Mouse (Mus musculus): Measurements from ENCODE around the gene Capza1. TPM values are rescaled to one million over a fixed set of nuclear protein-coding genes. Genes with fewer than 3 reads are reported as not detected.

Gene Capza1
- total RNA-seq, 2 experiments from 2014 or later: 88.8 to 93.1 TPM

DNA sequence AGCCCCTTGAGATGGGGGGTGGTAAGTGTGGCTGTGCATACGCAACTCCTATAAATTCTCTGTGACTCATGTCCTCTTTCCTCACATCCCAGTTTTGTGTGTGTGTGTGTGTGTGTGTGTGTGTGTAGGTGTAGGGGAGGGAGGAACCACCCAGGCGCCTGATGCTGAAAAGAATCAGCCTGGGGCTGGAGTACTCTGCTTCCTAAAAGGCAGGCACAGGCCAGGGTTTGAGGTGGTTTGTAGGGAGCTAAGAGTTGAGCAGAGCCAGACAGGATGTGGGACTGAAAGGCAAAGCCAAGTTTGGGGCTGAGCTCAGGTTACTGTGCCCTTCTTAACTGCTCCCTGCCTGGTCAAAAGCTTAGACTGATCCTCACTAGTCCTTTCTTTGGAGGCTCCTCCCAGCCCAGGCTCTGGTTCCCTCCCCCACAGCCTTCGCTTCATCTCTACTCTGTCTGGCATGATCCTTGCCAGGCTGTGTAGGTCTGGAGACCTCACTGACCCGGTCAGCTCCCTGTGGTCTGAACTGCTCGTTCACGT lies 73.8 kb downstream of the Capza1 start:
- DNase-seq (ENCODE audit: low spot score in 2 of 2): no peak

DNA sequence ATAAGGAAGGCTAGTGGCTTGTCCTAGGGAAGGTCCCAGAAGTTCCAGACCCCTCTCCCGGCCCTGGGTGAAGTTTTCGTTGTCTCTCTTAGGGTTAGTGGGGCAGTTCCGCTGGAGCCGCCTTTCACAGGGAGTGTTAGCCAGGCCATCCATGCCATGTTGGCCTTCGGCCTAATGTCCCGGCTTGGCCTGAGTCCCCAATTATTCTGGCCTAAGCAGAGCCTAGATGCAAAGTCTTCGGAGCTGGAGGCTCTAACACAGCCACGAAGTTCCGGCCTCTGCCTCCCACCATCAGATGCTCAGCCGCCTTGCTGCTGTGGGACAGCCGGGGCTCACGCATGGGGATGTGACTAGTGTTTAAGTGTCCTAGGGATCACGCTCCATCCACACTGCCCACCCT lies 74.5 kb downstream of the Capza1 start:
- DNase-seq (ENCODE audit: low spot score in 2 of 2): peak; percentile 30 to 55

DNA sequence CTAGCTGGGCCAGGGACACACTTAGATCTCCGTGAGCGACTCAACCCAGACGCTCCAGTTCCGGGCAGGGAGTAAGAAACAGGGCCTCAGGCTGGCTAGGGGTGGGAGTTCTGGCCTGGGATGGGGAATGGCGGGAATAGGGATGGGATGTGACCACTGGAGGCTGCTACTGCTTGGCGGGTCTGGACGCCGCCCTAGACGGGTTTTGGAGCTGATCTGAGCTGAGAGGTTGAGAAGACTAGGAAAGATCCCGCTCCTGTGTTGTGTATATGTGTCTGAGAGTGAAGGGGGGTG lies 75.0 kb downstream of the Capza1 start:
- peak in 1 of 2 experiments; percentile 26 for DNase-seq (ENCODE audit: low spot score in 2 of 2)

DNA sequence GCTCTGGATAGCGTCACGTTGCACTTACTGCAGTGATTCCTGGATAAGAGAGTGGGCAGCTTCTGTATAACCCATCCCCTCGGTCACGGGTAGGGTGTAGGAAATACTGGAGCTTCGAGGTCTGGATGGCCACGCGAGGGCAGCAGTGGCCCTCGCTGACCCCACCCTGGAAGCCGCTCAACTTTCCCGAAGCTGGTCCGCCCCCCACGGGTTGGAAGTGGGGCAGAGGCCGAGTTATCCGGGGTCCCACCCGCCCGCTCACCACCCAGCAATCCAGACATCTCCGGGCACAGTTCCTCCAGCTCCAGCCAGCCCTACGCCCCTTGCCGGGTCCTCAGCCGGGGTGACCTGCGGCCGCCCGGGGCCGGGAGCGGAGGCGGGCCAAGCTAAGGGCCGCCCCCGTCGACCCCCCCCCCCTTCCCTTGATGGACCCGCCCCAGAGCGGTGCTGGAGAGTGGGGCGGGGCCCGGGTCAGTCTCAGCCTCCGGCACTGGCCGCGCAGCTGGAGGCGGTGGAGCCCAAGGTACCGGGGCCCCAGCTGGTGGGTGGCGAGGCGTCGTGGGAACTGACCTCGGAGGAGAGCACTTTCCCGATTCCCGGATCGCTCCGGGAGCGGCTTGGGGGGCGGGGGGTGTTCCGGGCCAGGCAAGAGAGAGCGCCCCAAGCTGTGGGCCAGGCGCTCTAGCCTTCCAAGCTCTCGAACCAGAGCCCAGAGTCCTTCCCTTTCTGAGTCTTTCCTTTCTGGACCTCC lies 75.6 kb downstream of the Capza1 start:
- DNase-seq (ENCODE audit: low spot score in 2 of 2): peak; percentile 73 to 81

DNA sequence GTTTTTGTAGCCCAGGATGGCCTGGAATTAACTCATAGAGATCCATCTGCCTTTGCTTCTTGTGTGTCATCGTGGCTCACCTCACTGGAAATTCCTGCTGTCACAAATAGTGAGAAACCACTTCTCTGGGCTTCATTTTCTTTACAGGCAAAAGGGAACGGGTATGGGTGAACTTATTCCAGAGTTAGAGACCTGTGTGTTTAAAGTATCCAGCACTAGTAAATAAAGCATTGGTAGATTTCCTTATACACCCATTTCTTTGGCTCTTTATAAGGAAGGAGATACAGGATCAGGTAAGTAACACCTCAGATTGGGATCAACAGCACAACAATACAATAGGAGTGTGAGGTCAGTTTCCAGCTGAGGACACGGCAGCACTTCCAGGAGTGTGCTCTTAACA lies 76.2 kb downstream of the Capza1 start, which contains the start of gene Rhoc:
TSS of gene Rhoc (plus strand) at position 301 of the 400 bp plus-strand sequence.
- no peak for DNase-seq (ENCODE audit: low spot score in 2 of 2)

DNA sequence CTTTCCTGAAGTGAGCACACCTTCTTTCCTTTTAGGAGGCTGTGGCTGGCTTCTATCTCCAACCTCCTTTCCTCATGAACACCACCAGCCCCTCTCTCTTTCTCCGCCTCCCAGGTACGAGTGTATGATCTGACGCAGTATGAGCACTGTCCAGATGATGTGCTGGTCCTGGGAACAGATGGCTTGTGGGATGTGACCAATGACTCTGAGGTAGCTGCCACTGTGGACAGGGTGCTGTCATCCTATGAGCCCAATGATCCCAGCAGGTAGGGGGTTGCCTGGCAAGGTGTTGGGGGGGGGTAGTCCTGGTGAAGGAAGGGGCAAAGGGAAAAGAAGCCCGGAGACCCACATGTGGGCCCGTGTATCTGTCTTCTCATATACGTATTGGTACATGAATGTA lies 79.0 kb downstream of the Capza1 start:
- DNase-seq (ENCODE audit: low spot score in 2 of 2): no peak

DNA sequence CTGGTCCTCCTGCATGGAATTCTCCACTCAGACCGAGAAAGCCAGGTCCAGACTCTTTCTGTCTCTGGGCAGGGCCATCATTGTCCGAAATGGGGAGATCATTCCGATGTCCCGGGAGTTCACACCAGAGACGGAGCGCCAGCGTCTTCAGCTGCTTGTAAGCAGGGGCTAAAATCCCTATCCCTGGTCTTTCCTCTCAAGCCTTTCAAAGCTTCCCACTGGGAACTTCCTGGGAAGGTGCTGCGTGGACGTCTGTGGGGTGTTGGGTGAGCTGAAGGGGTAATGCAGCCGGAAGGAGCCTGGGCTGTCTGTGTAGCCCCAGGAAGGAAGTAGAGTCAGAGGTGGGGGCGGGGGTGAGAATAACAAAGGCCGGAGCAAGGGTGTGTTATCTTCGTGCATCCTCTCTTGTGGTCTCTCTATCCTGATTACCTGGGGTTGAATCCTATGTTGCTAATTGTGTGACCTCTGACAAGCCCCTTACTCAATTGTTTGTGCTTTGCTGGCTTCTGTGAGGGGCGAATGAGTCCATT lies 80.3 kb downstream of the Capza1 start:
- no peak for DNase-seq (ENCODE audit: low spot score in 2 of 2)

DNA sequence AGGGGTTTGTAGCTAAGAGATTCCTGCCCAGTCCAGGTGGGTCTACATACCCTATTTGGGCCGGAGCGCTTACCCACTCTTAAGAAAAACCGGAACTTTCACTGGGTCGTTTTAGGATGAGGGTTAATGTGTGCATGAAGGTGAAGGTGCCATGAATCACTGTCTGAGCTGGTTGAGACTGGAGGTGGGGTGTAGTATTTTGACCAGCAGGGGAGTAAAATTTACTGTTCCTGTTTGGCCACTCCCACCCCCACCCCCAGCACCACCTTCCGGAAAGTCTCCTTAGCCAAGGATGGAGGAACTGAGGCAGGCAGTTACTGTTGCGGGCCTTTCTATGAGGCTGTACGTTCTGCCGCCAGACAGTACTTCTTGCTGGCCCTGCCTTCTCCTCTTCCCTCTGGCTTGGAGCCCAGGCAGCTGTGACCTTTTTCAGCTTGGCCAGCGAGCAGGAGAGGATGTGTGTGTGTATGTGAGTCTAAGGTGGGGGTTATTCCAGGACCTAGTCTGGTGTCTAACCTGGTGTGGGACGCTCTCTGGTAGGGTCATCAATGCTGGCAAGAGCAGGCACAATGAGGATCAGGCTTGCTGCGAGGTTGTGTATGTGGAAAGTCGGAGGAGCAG lies 82.1 kb downstream of the Capza1 start:
- peak; percentile 45 to 46 for DNase-seq (ENCODE audit: low spot score in 2 of 2)

DNA sequence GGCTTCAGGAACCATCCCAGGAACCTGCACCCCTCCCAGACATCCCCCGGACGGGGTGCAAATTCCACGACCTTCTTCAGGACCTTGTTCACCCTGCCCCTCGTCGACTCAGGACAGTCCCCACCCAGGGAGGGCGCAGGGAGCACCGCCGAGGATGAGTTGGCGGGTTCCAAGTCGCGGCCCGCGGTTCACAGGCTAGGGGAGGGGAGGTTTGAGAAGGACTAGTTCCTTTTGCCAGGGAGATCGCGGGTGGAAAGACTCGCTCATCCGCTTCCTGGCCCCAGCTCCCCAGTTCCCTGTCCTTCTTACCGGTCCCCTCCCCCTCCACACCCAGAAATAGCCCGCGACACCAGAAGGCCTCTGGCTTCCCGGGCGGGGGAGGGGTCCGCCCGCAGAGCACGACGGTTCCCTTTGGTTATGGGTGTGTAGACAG lies 82.8 kb downstream of the Capza1 start, which contains the start of gene Fam19a3:
TSS of gene Fam19a3 (minus strand) at position 370 of the 433 bp plus-strand sequence.
- peak in 1 of 2 experiments; percentile 25 for DNase-seq (ENCODE audit: low spot score in 2 of 2)

DNA sequence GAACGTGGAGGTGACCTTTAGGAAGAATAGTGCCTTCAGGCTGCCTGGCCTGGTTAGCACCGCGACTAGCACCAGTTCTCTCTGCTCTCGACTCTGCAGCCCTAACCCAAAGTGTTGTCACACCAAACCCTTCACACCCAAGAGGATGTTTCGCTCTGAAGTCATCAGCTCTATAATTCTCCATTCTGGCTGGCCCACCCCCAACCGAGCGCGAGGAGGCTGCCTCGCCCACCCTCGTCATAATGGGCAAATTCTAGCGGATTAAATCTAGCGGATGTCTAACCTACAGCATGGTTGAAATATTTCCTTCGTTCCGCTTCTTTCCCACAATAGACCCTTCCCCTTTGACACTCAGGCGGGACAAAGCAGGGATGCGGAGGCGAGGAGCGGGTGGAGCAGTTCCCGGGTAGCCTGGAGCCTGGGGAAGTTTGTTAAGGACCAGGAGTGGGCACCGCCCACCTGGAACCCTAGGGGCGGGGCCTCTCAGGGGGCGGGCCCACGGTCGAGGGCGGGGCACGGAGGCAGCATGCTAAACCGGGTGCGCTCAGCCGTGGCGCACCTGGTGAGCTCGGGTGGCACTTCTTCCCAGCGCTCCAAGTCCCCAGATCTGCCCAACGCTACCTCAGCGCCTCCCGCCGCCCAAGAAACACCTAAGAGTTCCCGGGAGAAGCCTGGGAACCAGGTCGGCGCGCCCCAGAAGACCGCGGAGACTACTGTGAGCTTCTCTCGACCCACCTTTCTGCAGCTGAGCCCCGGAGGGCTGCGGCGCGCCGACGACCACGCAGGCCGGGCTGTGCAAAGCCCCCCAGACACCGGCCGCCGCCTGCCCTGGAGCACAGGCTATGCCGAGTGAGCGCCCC lies 83.5 kb downstream of the Capza1 start, which contains the start of gene Ppm1j:
TSS of gene Ppm1j (plus strand) at position 496 of the 860 bp plus-strand sequence.
- DNase-seq (ENCODE audit: low spot score in 2 of 2): peak; percentile 57 to 67

DNA sequence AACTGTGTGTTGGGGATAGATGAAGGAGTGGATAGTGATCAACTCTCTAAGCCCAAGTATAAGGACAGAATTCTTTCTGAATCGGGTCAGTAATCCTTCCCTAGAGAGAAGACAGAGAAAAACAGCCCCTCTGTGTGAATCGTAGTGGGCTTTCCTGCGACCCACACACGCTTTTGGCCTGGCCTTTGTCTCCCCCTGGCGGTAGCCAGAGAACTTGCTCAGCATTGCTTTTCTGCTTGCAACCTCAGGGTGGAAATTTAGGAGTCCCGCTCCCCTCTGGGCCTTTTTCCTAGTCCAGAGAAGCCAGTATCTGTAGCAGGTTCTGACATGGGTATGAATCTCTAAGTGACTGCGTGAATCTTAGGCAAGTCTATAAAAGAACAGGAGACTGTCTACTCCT lies 84.4 kb downstream of the Capza1 start:
- peak; percentile 59 to 74 for DNase-seq (ENCODE audit: low spot score in 2 of 2)

DNA sequence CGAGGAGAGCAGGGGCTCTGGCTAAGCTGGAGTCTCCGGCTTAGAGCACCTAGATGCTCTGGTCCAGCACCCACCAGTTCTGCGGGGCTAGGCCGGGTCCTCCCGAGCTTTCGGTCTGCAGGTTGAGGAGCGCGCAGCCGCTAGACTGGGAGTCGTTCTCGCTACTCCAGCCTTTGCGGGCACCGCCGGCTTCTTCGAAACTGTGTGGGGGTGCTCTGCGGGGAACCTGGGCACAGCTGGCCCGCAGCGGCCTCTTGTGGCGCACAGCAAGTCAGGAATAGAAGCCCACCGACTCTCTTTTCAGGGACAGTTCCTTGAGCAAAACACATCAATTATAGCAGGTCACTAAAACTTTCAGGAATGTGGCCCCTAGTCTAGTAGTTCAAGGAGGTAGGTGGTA lies 87.0 kb downstream of the Capza1 start:
- no peak for DNase-seq (ENCODE audit: low spot score in 2 of 2)

DNA sequence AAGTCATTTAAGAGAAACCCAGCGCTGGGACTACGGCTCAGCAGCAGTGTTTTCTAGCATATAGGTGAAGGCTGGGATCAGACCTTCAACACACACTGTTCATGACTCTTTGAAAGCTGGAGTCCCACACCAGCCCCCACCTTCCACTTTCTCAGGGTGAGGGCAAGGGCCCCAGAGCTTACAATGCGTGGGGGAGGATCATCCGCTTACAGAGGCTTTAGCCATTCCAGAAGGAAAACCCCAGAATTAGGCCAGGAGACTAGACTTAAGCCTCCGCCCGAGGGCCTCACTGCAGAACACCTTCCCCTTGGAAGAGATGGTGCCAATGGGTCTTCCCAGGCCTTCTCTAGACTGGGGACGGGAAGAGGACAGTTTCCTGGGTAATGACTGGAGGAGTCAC lies 91.0 kb downstream of the Capza1 start:
- DNase-seq (ENCODE audit: low spot score in 2 of 2): no peak

Other genes starting within 250 kb of the Capza1 start
- 100 to 1,000 TPM in 1 of 2 experiments, 10 to 100 TPM in 1; 49.3 to 122 TPM for gene Slc16a1, start 225.8 kb downstream of the Capza1 start, total RNA-seq (2021)
- 1 to 10 TPM; 2.9 to 4.6 TPM for gene Ppm1j, start 83.4 kb downstream of the Capza1 start, total RNA-seq (2021)
- 1 to 10 TPM in 1 of 2 experiments, under 1 TPM in 1; 0.60 to 1.2 TPM for gene Fam19a3, start 82.7 kb downstream of the Capza1 start, total RNA-seq (2021)
- 100 to 1,000 TPM; 105 to 116 TPM for gene Rhoc, start 76.1 kb downstream of the Capza1 start, total RNA-seq (2021)
- gene Mov10, start 45.9 kb downstream of the Capza1 start, total RNA-seq (2021): 10 to 100 TPM in 1 of 2 experiments, 1 to 10 TPM in 1; 9.0 to 15.0 TPM
- gene St7l, start 500 bp downstream of the Capza1 start, total RNA-seq (2021): 10 to 100 TPM; 44.5 to 59.5 TPM
- gene Wnt2b, start 97.4 kb upstream of the Capza1 start, total RNA-seq (2021): 10 to 100 TPM; 17.7 to 20.5 TPM
- gene Cttnbp2nl, start 188.6 kb upstream of the Capza1 start, total RNA-seq (2021): 10 to 100 TPM; 18.8 to 27.5 TPM
- gene 4930564D02Rik, start 202.3 kb upstream of the Capza1 start, total RNA-seq (2021): not detected

Measured in adrenal gland, adult 18-20 months (tissue).